In genomic region chr16:4068588-4068987, GRCm38 (mm10) we compare ENCODE assay signal across 9 mouse cellular contexts. TPM values are rescaled to one million over a fixed set of nuclear protein-coding genes. Genes with fewer than 3 reads are reported as not detected.
A peak's percentile ranks its signal among the peaks of the same experiment; 100 is the strongest.
DNase-seq lines count a peak whose midpoint lies in the region; ATAC-seq and TF ChIP-seq lines count a peak whose summit lies in the region.
"Had no signal": no experiment of that assay in that cellular context is flagged by ENCODE, and none has a peak within 500 bp of the region (broad histone marks: within the 10 kb centered on the region; RNA-seq: fewer than 3 reads in every experiment).

No protein-coding gene starts in this region.

- peak; percentile 33 for DNase-seq in forebrain, postnatal 0 days
- peak; percentile 50 for DNase-seq in CD4-positive helper T cell, adult 2 months (ENCODE audit: low read depth, low spot score)
- peak; percentile 52 for DNase-seq in brain, adult 2 months (ENCODE audit: low read depth, low spot score)
- DNase-seq in gastrocnemius, postnatal 14 days, result peak; percentile 41
- DNase-seq in kidney, postnatal 4 days, result peak; percentile 78 to 84
- DNase-seq in lung, postnatal 25 days (ENCODE audit: low spot score), result peak; percentile 61
- peak; percentile 22 to 59 for DNase-seq in spleen, postnatal 14 days (ENCODE audit: low spot score in 2 of 2)

- no peak overlapping the region for H3K4me3 ChIP-seq in forebrain, postnatal 0 days (ENCODE audit: low read depth, low read length)
- H3K4me3 ChIP-seq in forebrain, embryonic 15.5 days, result no peak overlapping the region
- H3K4me3 ChIP-seq: limb, embryonic 13.5 days had no signal

- no peaks in the 10 kb centered on the region for H3K27me3 ChIP-seq in forebrain, postnatal 0 days (ENCODE audit: insufficient read depth, low read length)
- no peaks in the 10 kb centered on the region for H3K27me3 ChIP-seq in forebrain, embryonic 15.5 days
- H3K27me3 ChIP-seq: limb, embryonic 13.5 days had no signal

- peak; percentile 51 for ATAC-seq in forebrain, postnatal 0 days
- no peak for ATAC-seq in forebrain, embryonic 15.5 days (replicated peaks)

- peaks cover 48% of the 10 kb centered on the region for H3K36me3 ChIP-seq in forebrain, postnatal 0 days (ENCODE audit: insufficient read depth)
- H3K36me3 ChIP-seq in forebrain, embryonic 15.5 days, result peaks cover 40% of the 10 kb centered on the region

- H3K27ac ChIP-seq in forebrain, postnatal 0 days (ENCODE audit: low read depth, low read length), result no peak overlapping the region
- H3K27ac ChIP-seq in forebrain, embryonic 15.5 days (replicated peaks), result no peak overlapping the region
- H3K27ac ChIP-seq: limb, embryonic 13.5 days had no signal

- no peaks in the 10 kb centered on the region for H3K4me1 ChIP-seq in forebrain, postnatal 0 days (ENCODE audit: insufficient read depth)
- H3K4me1 ChIP-seq in forebrain, embryonic 15.5 days, result no peaks in the 10 kb centered on the region
- H3K4me1 ChIP-seq: limb, embryonic 13.5 days had no signal

- no peaks in the 10 kb centered on the region for H3K9me3 ChIP-seq in forebrain, postnatal 0 days (ENCODE audit: low read length)
- H3K9me3 ChIP-seq in forebrain, embryonic 15.5 days, result no peaks in the 10 kb centered on the region
- H3K9me3 ChIP-seq: limb, embryonic 13.5 days had no signal

- TF ChIP-seq CTCF in forebrain, postnatal 0 days (IDR thresholded peaks at IDR 0.05; ENCODE audit: low read depth), result peak; percentile 73

- 61% methylated on average over 8 of the region's 8 CpGs for WGBS in forebrain, postnatal 0 days
- WGBS in forebrain, embryonic 15.5 days, result 58% methylated on average over 8 of the region's 8 CpGs

- no peak overlapping the region for H3K9ac ChIP-seq in forebrain, postnatal 0 days
- H3K9ac ChIP-seq in forebrain, embryonic 15.5 days (replicated peaks), result no peak overlapping the region
- H3K9ac ChIP-seq: limb, embryonic 13.5 days had no signal

- intact Hi-C loops in gastrocnemius, postnatal 14 days (cut with DNase I; ENCODE audit: low total_unique reads), result loop anchor here (10.0 kb wide), 1 partner anchor 216 kb away; no protein-coding TSS in a partner anchor

- no peak overlapping the region for H3K4me2 ChIP-seq in forebrain, postnatal 0 days (ENCODE audit: low read depth)
- no peak overlapping the region for H3K4me2 ChIP-seq in forebrain, embryonic 15.5 days (replicated peaks)
- H3K4me2 ChIP-seq: limb, embryonic 13.5 days had no signal

RNA-seq across cellular contexts. Expression of gene Trap1, which starts 9.0 kb away (rescaled TPM):
- 41.7 and 43.3 TPM in 2 replicates for total RNA-seq in forebrain, postnatal 0 days (2014; rRNA removed)
- polyA plus RNA-seq in forebrain, postnatal 0 days (2015; fragmentation: Nextera tagmentation; extraction: Ambion mirVana), result 43.3 and 43.5 TPM in 2 replicates
- polyA plus RNA-seq in forebrain, embryonic 15.5 days (2015; fragmentation: Nextera tagmentation; extraction: Ambion mirVana), result 51.5 and 52.9 TPM in 2 replicates
- 10 to 100 TPM; 89.0 to 91.9 TPM for total RNA-seq in gastrocnemius, postnatal 14 days (2021)

RNA-seq across cellular contexts. Expression of gene Dnase1, which starts 31.8 kb away (rescaled TPM):
- total RNA-seq in forebrain, postnatal 0 days (2014; rRNA removed), result not detected in 2 replicates
- 1.3 and 3.1 TPM in 2 replicates for polyA plus RNA-seq in forebrain, postnatal 0 days (2015; fragmentation: Nextera tagmentation; extraction: Ambion mirVana)
- polyA plus RNA-seq in forebrain, embryonic 15.5 days (2015; fragmentation: Nextera tagmentation; extraction: Ambion mirVana), result 5.7 and 7.3 TPM in 2 replicates
- not detected for total RNA-seq in gastrocnemius, postnatal 14 days (2021)
